Mouse (Mus musculus) heart, embryonic 12.5 days (tissue): ENCODE measurements around the gene Kcnj12. TPM values are rescaled to one million over a fixed set of nuclear protein-coding genes. Genes with fewer than 3 reads are reported as not detected.

Experiments used
- ATAC-seq: fragments of 200-750 bp; cut with Nextera tagmentation; 2 replicates; pipeline ENCODE4 v1.8.0; 2017; ENCODE audit warnings: moderate TSS enrichment, moderate library complexity; ENCODE audit not compliant: insufficient number of reproducible peaks, low FRiP score
- H3K27ac ChIP-seq: fragments of 300-500 bp; sonication (generic); 2 replicates; pipeline ENCODE4 v1.5.1; 2016; ENCODE audit warnings: mild to moderate bottlenecking, moderate library complexity; ENCODE audit not compliant: poor library complexity, severe bottlenecking
- H3K27me3 ChIP-seq: fragments of 300-500 bp; sonication (generic); replicated peaks from 2 replicates; pipeline ENCODE4 v1.6.1; 2016; ENCODE audit warnings: mild to moderate bottlenecking, moderate library complexity
- H3K36me3 ChIP-seq: fragments of 300-500 bp; sonication (generic); 2 replicates; pipeline ENCODE4 v1.6.1; 2016; ENCODE audit warnings: mild to moderate bottlenecking, moderate library complexity
- H3K4me1 ChIP-seq: fragments of 300-500 bp; sonication (generic); replicated peaks from 2 replicates; pipeline ENCODE4 v1.6.1; 2016; ENCODE audit warnings: mild to moderate bottlenecking
- H3K4me2 ChIP-seq: fragments of 300-500 bp; sonication (generic); 2 replicates; pipeline ENCODE4 v1.6.1; 2016; ENCODE audit warnings: mild to moderate bottlenecking, moderate library complexity
- H3K4me3 ChIP-seq: fragments of 300-500 bp; sonication (generic); 2 replicates; pipeline ENCODE4 v1.5.1; 2016; ENCODE audit warnings: mild to moderate bottlenecking
- H3K9ac ChIP-seq: fragments of 300-500 bp; sonication (generic); 2 replicates; pipeline ENCODE4 v1.6.1; 2016; ENCODE audit warnings: mild to moderate bottlenecking, moderate library complexity
- H3K9me3 ChIP-seq: fragments of 300-500 bp; sonication (generic); replicated peaks from 2 replicates; pipeline ENCODE4 v1.6.1; 2016; ENCODE audit warnings: mild to moderate bottlenecking, moderate library complexity
- WGBS: fragments of 180-500 bp; shearing (Covaris S2); methylation state at CpG from one replicate; pipeline ENCODE4 v1.1.7; 2016; 5-methylcytosine and 5-hydroxymethylcytosine counted together
- polyA plus RNA-seq: library from polyadenylated mRNA; unstranded; fragments of >200 nt; fragmentation: Nextera tagmentation; extraction: Ambion mirVana; gene quantifications from 2 replicates; pipeline ENCODE4 v1.2.1, GENCODE M21; 2016

The Kcnj12 gene
- polyA plus RNA-seq, 1 experiment from 2014 or later, result 3.8 TPM

DNA sequence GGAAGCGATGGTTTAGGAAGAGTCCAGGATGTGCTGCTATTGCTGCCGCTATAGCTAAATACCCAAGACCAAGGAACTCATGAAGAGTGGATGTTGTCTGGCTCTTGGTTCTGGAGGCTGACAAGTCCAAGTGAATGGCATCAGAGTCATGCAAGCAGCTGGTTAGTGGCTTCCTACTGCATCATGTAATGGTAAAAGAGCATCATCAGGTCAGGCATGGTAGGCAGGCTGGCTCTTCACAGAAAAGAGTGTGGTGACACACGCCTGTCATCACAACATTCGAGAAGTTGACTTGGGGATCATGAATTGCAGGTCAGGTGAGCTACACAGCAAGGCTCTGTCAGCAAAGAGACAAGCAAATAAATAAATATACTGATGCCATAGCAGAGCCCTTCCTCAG, 89.1 kb downstream of the Kcnj12 start:
- Histone ChIP-seq H3K9me3 (no peaks in the 10 kb centered on the region), H3K4me3 (no peak overlapping the region), H3K27ac (no peak overlapping the region), H3K4me2 (no peak overlapping the region), H3K27me3 (peaks cover 10% of the 10 kb centered on the region), H3K9ac (no peak overlapping the region), H3K36me3 (no peaks in the 10 kb centered on the region), H3K4me1 (peaks cover 11% of the 10 kb centered on the region)
- no peak for ATAC-seq
- WGBS, result 84% methylated on average over 4 of the region's 4 CpGs

GRCm38 (mm10) chr11:61112323-61112995, 90.1 kb downstream of the Kcnj12 start:
- no peak overlapping the region for H3K4me2 ChIP-seq
- H3K4me1 ChIP-seq, result peaks cover 11% of the 10 kb centered on the region
- ATAC-seq, result no peak
- H3K4me3 ChIP-seq, result no peak overlapping the region
- peaks cover 10% of the 10 kb centered on the region for H3K27me3 ChIP-seq
- H3K36me3 ChIP-seq, result no peaks in the 10 kb centered on the region
- WGBS, result 68% methylated on average over 8 of the region's 8 CpGs
- H3K27ac ChIP-seq, result no peak overlapping the region
- H3K9ac ChIP-seq, result no peak overlapping the region
- no peaks in the 10 kb centered on the region for H3K9me3 ChIP-seq

- H3K27ac ChIP-seq, result no peak overlapping the region
- H3K27me3 ChIP-seq, result no peaks in the 10 kb centered on the region
- no peak overlapping the region for H3K9ac ChIP-seq
- H3K4me2 ChIP-seq, result no peak overlapping the region
- H3K36me3 ChIP-seq, result no peaks in the 10 kb centered on the region
- H3K4me1 ChIP-seq, result no peaks in the 10 kb centered on the region
- 0 out of 2 replicates have a peak, but pooled peaks cover 10% of the 10 kb centered on the region for H3K9me3 ChIP-seq
- H3K4me3 ChIP-seq, result no peak overlapping the region
- no peak for ATAC-seq
- WGBS, result 55% methylated on average over 8 of the region's 8 CpGs
Measured at GRCm38 (mm10) chr11:61116226-61116625, 93.9 kb downstream of the Kcnj12 start.

DNA sequence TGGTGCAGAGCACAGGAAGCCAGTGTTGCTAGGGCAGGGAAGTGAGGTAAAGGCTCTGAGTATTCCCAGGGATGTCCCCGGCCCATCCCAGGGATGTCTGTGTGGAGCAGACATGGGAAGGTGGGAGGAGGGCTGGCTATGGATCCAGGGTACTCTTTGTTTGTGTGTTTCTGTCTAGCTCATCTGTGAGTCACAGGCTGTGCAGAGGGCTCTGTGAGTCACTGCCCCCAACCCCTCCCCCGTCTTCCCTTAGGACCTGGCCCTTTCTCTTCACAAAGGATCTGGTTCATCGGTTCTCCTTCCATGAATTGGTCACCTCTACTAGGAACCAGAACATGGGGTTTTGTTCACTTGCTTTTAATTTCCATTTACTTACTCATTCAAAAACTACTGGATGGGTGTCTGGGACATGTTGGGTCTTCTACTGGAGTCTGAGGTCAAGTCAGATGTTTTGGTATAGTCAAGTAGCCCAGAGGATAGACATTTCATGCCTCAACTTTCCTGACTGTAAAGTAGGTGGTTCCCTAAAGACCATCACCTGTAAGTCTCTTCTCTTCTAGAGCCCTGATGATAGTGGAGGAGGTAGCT, 97.7 kb downstream of the Kcnj12 start:
- Histone ChIP-seq H3K4me3 (no peak overlapping the region), H3K27me3 (no peaks in the 10 kb centered on the region), H3K4me2 (no peak overlapping the region), H3K36me3 (no peaks in the 10 kb centered on the region), H3K9me3 (0 out of 2 replicates have a peak, but pooled peaks cover 10% of the 10 kb centered on the region), H3K9ac (no peak overlapping the region), H3K4me1 (no peaks in the 10 kb centered on the region), H3K27ac (no peak overlapping the region)
- ATAC-seq, result no peak
- 70% methylated on average over 3 of the region's 3 CpGs for WGBS

Other genes with a start within 250 kb of the Kcnj12 start
- 13.5 and 15.1 TPM in 2 replicates for gene Top3a, start 245.2 kb upstream of the Kcnj12 start, polyA plus RNA-seq
- 6.4 and 7.1 TPM in 2 replicates for gene Smcr8, start 245.0 kb upstream of the Kcnj12 start, polyA plus RNA-seq
- gene Shmt1, start 210.8 kb upstream of the Kcnj12 start, polyA plus RNA-seq, result 34.5 and 38.6 TPM in 2 replicates
- 31.6 and 33.4 TPM in 2 replicates for gene Dhrs7b, start 191.9 kb upstream of the Kcnj12 start, polyA plus RNA-seq
- 52.6 and 53.9 TPM in 2 replicates for gene Tmem11, start 143.3 kb upstream of the Kcnj12 start, polyA plus RNA-seq
- 22.1 and 25.5 TPM in 2 replicates for gene Natd1, start 107.8 kb upstream of the Kcnj12 start, polyA plus RNA-seq
- gene Map2k3, start 90.5 kb upstream of the Kcnj12 start, polyA plus RNA-seq, result 77.6 and 78.5 TPM in 2 replicates
- 1.5 and 2.2 TPM in 2 replicates for gene Tnfrsf13b, start 104.2 kb downstream of the Kcnj12 start, polyA plus RNA-seq
- 106 and 112 TPM in 2 replicates for gene Usp22, start 152.5 kb downstream of the Kcnj12 start, polyA plus RNA-seq
- 0.18 TPM in 1 of 2 replicates, not detected in the other for gene Aldh3a1, start 185.0 kb downstream of the Kcnj12 start, polyA plus RNA-seq
- gene Aldh3a2, start 244.9 kb downstream of the Kcnj12 start, polyA plus RNA-seq, result 32.0 and 33.1 TPM in 2 replicates